ENCODE assay signal across 26 mouse cellular contexts in the genomic region with DNA sequence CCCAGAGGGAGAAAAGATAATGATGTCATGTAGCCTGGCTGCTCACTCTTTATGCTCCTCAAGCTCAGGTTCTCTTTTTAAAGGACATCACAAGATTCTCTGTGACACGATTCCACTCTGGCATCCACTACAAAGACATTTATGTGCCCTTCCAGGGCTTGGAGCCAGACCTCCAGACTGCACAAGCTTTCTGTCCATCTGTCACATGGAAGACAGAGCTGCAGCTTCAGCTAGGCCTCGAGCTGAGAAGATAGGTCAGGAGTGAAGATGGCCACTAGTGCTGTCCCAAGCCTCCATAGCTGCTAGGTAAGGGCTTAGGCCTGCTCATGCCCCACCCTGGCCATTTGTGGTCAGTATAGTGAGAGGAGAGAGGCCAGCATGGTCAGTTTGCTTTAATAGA. TPM values are rescaled to one million over a fixed set of nuclear protein-coding genes. Genes with fewer than 3 reads are reported as not detected.
DNase-seq lines count a peak whose midpoint lies in the region; ATAC-seq and TF ChIP-seq lines count a peak whose summit lies in the region.
"Had no signal": no experiment of that assay in that cellular context is flagged by ENCODE, and none has a peak within 500 bp of the region (broad histone marks: within the 10 kb centered on the region; RNA-seq: fewer than 3 reads in every experiment).

No protein-coding gene starts in this region.

- H3K9me3 ChIP-seq in megakaryocyte, embryonic 14.5 days, result no peaks in the 10 kb centered on the region
- no peaks in the 10 kb centered on the region for H3K9me3 ChIP-seq in midbrain, embryonic 13.5 days
- H3K9me3 ChIP-seq: embryonic facial prominence, embryonic 10.5 days; hindbrain, embryonic 13.5 days; limb, embryonic 12.5 days; neural tube, embryonic 13.5 days had no signal

- H3K4me2 ChIP-seq in midbrain, embryonic 13.5 days (replicated peaks), result no peak overlapping the region
- H3K4me2 ChIP-seq: heart, embryonic 11.5 days; hindbrain, embryonic 13.5 days; limb, embryonic 12.5 days; liver, embryonic 11.5 days; neural tube, embryonic 13.5 days had no signal

- no peaks in the 10 kb centered on the region for H3K36me3 ChIP-seq in megakaryocyte, embryonic 14.5 days (replicated peaks; ENCODE audit: low read length)
- H3K36me3 ChIP-seq in midbrain, embryonic 13.5 days, result no peaks in the 10 kb centered on the region
- H3K36me3 ChIP-seq: embryonic facial prominence, embryonic 10.5 days; hindbrain, embryonic 13.5 days; limb, embryonic 12.5 days; neural tube, embryonic 13.5 days had no signal

- intact Hi-C loops in gastrocnemius, adult 2 months (cut with DNase I), result no loop called here
- intact Hi-C loops in gastrocnemius, postnatal 36 days (cut with DNase I), result no loop called here

- WGBS in midbrain, embryonic 13.5 days, result 73% methylated on average over 2 of the region's 2 CpGs

- TF ChIP-seq CTCF in gastrocnemius, adult 2 months (IDR thresholded peaks at IDR 0.05), result no peak

- no peak for ATAC-seq in megakaryocyte, adult 5-6 weeks (ENCODE audit: poor library complexity, severe bottlenecking)
- no peak for ATAC-seq in midbrain, embryonic 13.5 days
- ATAC-seq: CD4-positive, CD25-positive, alpha-beta regulatory T cell, adult 4 months; forebrain, embryonic 16.5 days; inflammation-experienced regulatory T-cells, adult 6 months; liver, postnatal 0 days; midbrain, embryonic 16.5 days had no signal

- no peak overlapping the region for H3K9ac ChIP-seq in midbrain, embryonic 13.5 days (replicated peaks)
- H3K9ac ChIP-seq: hindbrain, embryonic 13.5 days; limb, embryonic 12.5 days; liver, postnatal 0 days; neural tube, embryonic 13.5 days had no signal

- peak overlapping the region; percentile 60 for H3K27ac ChIP-seq in gastrocnemius, adult 2 months
- H3K27ac ChIP-seq in midbrain, embryonic 13.5 days, result no peak overlapping the region
- H3K27ac ChIP-seq: embryonic facial prominence, embryonic 10.5 days; hindbrain, embryonic 13.5 days; limb, embryonic 12.5 days; neural tube, embryonic 13.5 days had no signal

- peaks cover 6% of the 10 kb centered on the region for H3K27me3 ChIP-seq in megakaryocyte, embryonic 14.5 days (replicated peaks)
- no peaks in the 10 kb centered on the region for H3K27me3 ChIP-seq in midbrain, embryonic 13.5 days
- H3K27me3 ChIP-seq: hindbrain, embryonic 13.5 days; limb, embryonic 12.5 days; neural tube, embryonic 13.5 days had no signal

- no peak overlapping the region for H3K4me3 ChIP-seq in gastrocnemius, adult 2 months
- H3K4me3 ChIP-seq in megakaryocyte, embryonic 14.5 days (replicated peaks), result peak overlapping the region; percentile 38
- no peak overlapping the region for H3K4me3 ChIP-seq in midbrain, embryonic 13.5 days (replicated peaks)
- H3K4me3 ChIP-seq: embryonic facial prominence, embryonic 10.5 days; hindbrain, embryonic 13.5 days; limb, embryonic 12.5 days; myocyte; neural tube, embryonic 13.5 days had no signal

- H3K4me1 ChIP-seq in megakaryocyte, embryonic 14.5 days, result peaks cover 13% of the 10 kb centered on the region
- no peaks in the 10 kb centered on the region for H3K4me1 ChIP-seq in midbrain, embryonic 13.5 days (replicated peaks)
- H3K4me1 ChIP-seq: embryonic facial prominence, embryonic 10.5 days; hindbrain, embryonic 13.5 days; limb, embryonic 12.5 days; neural tube, embryonic 13.5 days had no signal

- no peak for DNase-seq in gastrocnemius, adult 2 months
- DNase-seq in gastrocnemius, postnatal 36 days, result no peak
- peak; percentile 89 for DNase-seq in cerebellum, adult 9-10 months
- no peak for DNase-seq in adrenal gland, adult (ENCODE audit: inconsistent age in 2 of 2, low spot score in 1 of 2)
- no peak for DNase-seq in thymus, adult 18-20 months
- DNase-seq: adrenal gland, adult 2 months; heart, postnatal 14 days; kidney, adult 18-20 months; kidney, postnatal 10 days; liver, postnatal 0 days; retina, postnatal 1 day; thymus, postnatal 25 days had no signal

RNA-seq across cellular contexts. Expression of a gene that starts 24.8 kb away (rescaled TPM):
- 10 to 100 TPM; 86.5 to 95.5 TPM for total RNA-seq in gastrocnemius, adult 2 months (2021)
- total RNA-seq in gastrocnemius, postnatal 36 days (2021), result 100 to 1,000 TPM; 105 TPM
- 9.1 and 51.6 TPM in 2 replicates for polyA plus RNA-seq in megakaryocyte, embryonic 14.5 days (2012; ENCODE audit: insufficient read depth, low replicate concordance)
- 73.6 and 74.5 TPM in 2 replicates for total RNA-seq in megakaryocyte, adult 5-6 weeks (2015)
- 56.5 and 61.4 TPM in 2 replicates for total RNA-seq in megakaryocyte, adult 5-6 weeks (2017)
- 219 TPM in 2 replicates for polyA plus RNA-seq in midbrain, embryonic 13.5 days (2015; fragmentation: Nextera tagmentation; extraction: Ambion mirVana)
